Mouse (Mus musculus) frontal cortex, adult (tissue): ENCODE results near the gene 2510002D24Rik.
"Not testable (repeated sequence)": the region's sequence is repeated elsewhere in the genome, so short reads cannot be mapped to it uniquely, and the experiment has no call there.

Experiments used
- ATAC-seq: cut with Nextera tagmentation; 2 replicates; pipeline ENCODE4 v1.9.2; 2017; ENCODE audit warnings: mild to moderate bottlenecking, moderate library complexity, mixed read lengths; ENCODE audit not compliant: low TSS enrichment

Gene 2510002D24Rik

GRCm38 (mm10) chr16:18849521-18850190 is 13.3 kb downstream of the 2510002D24Rik start:
- ATAC-seq: not testable (repeated sequence)

DNA sequence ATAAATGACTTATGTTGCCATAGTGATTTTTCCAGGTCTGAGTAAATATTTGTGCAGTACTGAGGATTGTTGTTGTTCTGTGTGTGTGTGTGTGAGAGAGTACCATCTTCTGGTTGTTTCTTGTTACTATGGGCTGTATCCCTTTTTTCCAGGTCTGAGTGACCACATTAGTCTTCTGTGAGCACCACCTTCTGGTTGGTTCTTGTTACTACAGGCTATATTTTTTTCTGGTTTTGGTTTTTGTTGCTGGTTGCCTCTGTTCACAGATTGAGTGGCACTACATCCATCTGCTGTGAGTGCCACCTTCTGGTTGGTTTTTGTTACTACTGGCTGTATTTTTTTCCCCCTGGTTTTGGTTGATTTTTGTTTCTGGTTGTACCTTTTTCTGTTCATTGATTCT is 22.2 kb downstream of the 2510002D24Rik start:
- ATAC-seq: peak; percentile 59; the same call in 1 of the 2 replicates

DNA sequence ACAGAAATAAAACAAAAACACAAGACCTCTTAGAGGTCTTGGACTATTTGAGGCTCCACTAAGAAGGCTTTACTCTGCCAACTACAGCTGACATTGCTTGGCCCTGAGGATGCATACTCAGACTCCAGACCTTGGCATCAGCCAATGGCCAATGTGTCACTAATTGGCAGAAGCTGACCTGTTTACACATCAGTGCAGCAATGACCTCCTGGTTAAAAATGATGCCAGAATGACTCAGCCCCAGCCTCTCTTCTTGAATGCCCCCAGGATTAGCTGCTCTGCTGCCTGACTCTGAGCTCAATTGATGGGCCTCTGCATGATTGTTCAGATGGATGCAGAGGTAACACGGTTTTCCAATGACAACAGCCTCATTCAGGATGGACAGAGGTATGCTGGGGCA is 23.8 kb downstream of the 2510002D24Rik start:
- ATAC-seq: 0 out of 2 replicates have a peak, but pooled peaks have one; percentile 44

- ATAC-seq: not testable (repeated sequence)
Observed at GRCm38 (mm10) chr16:18870495-18870894, 34.1 kb downstream of the 2510002D24Rik start.

- no peak for ATAC-seq
Observed at GRCm38 (mm10) chr16:18876091-18876441, 39.7 kb downstream of the 2510002D24Rik start.

- peak; percentile 75 for ATAC-seq
Observed at GRCm38 (mm10) chr16:18876442-18877308, 40.3 kb downstream of the 2510002D24Rik start, which contains the start of the genes Mrpl40 and Hira. TSS of gene Mrpl40 (minus strand) at chr16:18876862. TSS of gene Hira (plus strand) at chr16:18877037.

GRCm38 (mm10) chr16:18877386-18878090 is 41.2 kb downstream of the 2510002D24Rik start:
- peak; percentile 28 for ATAC-seq

DNA sequence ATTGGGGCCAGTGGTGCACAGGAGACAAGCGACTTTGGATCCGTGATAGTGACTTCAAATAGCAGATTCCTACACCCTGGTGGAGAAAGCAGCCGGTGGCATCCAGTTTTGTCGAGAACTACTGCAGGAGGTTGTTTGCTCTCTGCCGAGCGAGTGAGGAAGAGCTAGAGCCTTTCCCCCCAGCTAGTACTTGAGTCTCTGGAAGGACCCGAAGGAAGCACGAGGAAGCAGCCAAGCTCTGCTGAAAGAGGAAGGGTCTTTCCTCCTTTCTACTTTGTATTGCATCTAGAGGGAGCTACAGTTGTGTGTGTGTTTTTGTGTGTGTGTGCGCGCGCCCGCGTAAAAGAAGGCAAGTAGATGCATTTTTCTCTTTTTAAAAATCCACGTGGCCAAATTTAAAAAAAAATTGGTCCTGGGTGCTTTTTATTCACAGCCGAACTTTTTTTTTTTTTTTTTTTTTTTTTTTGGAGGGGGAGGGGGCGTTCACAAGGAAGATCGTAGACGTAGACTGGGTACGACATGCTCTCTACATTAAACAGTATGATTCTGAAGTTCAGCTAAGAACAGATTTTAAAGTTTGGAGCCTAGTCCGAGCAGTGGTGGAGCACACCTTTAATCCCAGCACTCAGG is 41.8 kb downstream of the 2510002D24Rik start:
- peak; percentile 4 for ATAC-seq

GRCm38 (mm10) chr16:18884044-18884443 is 47.7 kb downstream of the 2510002D24Rik start:
- no peak for ATAC-seq
